Mouse (Mus musculus): ENCODE measurements around the gene Ctps2. TPM values are rescaled to one million over a fixed set of nuclear protein-coding genes. Genes with fewer than 3 reads are reported as not detected.
A peak's percentile ranks its signal among the peaks of the same experiment; 100 is the strongest.

Ctps2 gene
- polyA plus RNA-seq, 1 experiment from 2014 or later, result 83.8 TPM

DNA sequence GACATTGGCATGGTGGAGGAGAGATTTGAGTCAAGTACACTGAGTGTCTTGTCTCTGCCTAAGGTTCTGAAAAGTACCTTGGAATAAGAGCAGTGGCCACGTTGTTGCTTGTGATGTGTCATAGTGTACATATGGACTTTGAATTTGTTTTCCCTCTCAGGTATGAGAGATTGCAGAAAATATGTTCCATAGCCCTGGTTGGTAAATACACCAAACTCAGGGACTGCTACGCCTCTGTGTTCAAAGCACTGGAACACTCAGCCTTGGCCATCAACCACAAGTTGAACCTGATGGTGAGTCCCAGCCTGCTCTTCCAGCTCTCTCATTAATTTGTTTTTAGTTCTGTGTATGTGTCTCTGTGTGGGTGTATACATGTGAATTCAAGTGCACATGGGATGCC, 30.4 kb downstream of the Ctps2 start:
- 95% methylated on average over 2 of the region's 2 CpGs for WGBS
- Histone ChIP-seq H3K27ac (no peak overlapping the region), H3K36me3 (ENCODE audit: insufficient read depth, low read length) (no peaks in the 10 kb centered on the region), H3K9ac (ENCODE audit: low read depth, low read length) (no peak overlapping the region), H3K4me2 (ENCODE audit: low read length) (no peak overlapping the region), H3K4me1 (replicated peaks; ENCODE audit: insufficient read depth, low read length) (no peaks in the 10 kb centered on the region), H3K9me3 (replicated peaks; ENCODE audit: low read length) (no peaks in the 10 kb centered on the region), H3K4me3 (replicated peaks; ENCODE audit: low read depth, low read length) (no peak overlapping the region), H3K27me3 (ENCODE audit: insufficient read depth, low read length) (no peaks in the 10 kb centered on the region)
- ATAC-seq (replicated peaks; ENCODE audit: low FRiP score, low read depth) (no peak), DNase-seq (ENCODE audit: low spot score) (no peak)
- no peak for TF ChIP-seq CTCF (IDR thresholded peaks at IDR 0.05; ENCODE audit: low read depth)

DNA sequence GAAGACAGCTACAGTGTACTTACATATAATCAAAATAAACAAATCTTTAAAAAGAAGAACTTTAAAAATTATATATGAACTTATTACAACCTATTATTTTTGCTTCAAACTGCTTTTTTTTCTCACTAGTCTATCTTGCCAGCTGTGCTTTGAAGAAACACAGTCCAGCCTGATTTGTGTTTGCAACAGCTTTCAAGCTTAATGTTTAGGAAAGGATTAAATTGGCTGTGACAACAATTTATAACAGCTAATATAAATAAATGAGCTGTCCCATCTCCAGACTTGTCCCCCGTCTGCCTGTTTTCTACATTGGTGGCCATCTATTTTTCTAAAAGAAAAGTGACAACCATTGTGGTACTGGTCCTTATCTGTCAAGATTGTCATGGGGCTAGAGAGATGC, 41.0 kb downstream of the Ctps2 start:
- WGBS, result 68% methylated on average over 1 of the region's 1 CpGs
- Histone ChIP-seq H3K9ac (ENCODE audit: low read depth, low read length) (no peak overlapping the region), H3K4me3 (replicated peaks; ENCODE audit: low read depth, low read length) (no peak overlapping the region), H3K27me3 (ENCODE audit: insufficient read depth, low read length) (no peaks in the 10 kb centered on the region), H3K4me1 (replicated peaks; ENCODE audit: insufficient read depth, low read length) (no peaks in the 10 kb centered on the region), H3K36me3 (ENCODE audit: insufficient read depth, low read length) (no peaks in the 10 kb centered on the region), H3K9me3 (replicated peaks; ENCODE audit: low read length) (no peaks in the 10 kb centered on the region), H3K27ac (no peak overlapping the region), H3K4me2 (ENCODE audit: low read length) (no peak overlapping the region)
- no peak for ATAC-seq (replicated peaks; ENCODE audit: low FRiP score, low read depth)
- no peak for TF ChIP-seq CTCF (IDR thresholded peaks at IDR 0.05; ENCODE audit: low read depth)
- no peak for DNase-seq (ENCODE audit: low spot score)

DNA sequence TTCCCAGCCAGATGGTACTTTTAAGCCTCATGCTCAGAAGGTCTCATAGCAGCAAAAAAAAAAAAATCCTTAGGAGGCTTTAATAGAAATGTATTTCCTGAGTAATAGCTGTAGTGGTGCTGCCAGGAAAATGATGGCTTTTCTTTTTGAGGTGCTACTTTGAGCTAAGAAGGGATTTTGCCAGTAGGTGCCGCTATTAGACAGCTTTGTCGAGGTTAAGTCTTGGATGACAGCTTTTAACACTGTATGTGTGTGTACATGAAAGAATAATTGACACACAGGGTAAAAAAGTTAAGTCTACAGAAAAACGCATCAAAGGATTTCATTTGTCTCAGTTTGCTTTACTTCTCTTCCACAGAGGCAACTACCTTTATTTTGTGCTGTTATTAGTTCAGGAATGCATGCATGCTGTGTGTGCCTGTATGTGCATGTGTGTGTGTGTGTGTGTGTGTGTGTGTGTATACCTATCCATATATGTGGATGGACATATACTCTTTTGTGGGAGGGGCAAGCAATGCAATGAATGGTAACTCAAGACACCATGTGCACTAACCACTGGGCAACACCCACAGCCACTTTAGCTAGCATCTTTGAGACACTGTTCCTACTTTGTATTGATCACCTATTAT, 48.9 kb downstream of the Ctps2 start:
- DNase-seq (ENCODE audit: low spot score), result peak; percentile 57
- ATAC-seq (replicated peaks; ENCODE audit: low FRiP score, low read depth), result no peak
- Histone ChIP-seq H3K27ac (no peak overlapping the region), H3K9me3 (replicated peaks; ENCODE audit: low read length) (no peaks in the 10 kb centered on the region), H3K27me3 (ENCODE audit: insufficient read depth, low read length) (no peaks in the 10 kb centered on the region), H3K4me2 (ENCODE audit: low read length) (no peak overlapping the region), H3K4me3 (replicated peaks; ENCODE audit: low read depth, low read length) (no peak overlapping the region), H3K4me1 (replicated peaks; ENCODE audit: insufficient read depth, low read length) (no peaks in the 10 kb centered on the region), H3K9ac (ENCODE audit: low read depth, low read length) (no peak overlapping the region), H3K36me3 (ENCODE audit: insufficient read depth, low read length) (no peaks in the 10 kb centered on the region)
- peak; percentile 73 for TF ChIP-seq CTCF (IDR thresholded peaks at IDR 0.05; ENCODE audit: low read depth)
- 37% methylated on average over 3 of the region's 3 CpGs for WGBS

DNA sequence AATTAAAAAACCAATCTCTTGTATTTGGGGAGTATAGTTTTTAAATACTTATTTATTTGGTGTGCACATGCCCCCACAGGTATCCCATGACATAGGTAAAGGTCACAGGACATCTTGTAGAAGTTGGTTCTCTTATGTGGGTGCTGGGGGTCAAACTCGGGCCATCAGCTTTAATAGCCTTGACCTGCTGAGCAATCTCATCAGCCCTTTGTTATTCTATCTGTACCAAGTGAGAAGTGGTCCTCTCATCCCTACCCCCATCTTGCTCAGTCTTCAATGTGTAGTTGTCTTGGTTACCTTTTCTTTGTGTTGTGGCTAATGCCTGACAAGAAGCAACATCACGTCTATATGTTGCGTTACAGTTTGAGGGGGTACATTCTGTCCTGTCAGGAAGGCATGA, 56.9 kb downstream of the Ctps2 start:
- DNase-seq (ENCODE audit: low spot score) (no peak), ATAC-seq (replicated peaks; ENCODE audit: low FRiP score, low read depth) (no peak)
- Histone ChIP-seq H3K4me3 (replicated peaks; ENCODE audit: low read depth, low read length) (no peak overlapping the region), H3K27ac (no peak overlapping the region), H3K9me3 (replicated peaks; ENCODE audit: low read length) (no peaks in the 10 kb centered on the region), H3K4me1 (replicated peaks; ENCODE audit: insufficient read depth, low read length) (no peaks in the 10 kb centered on the region), H3K27me3 (ENCODE audit: insufficient read depth, low read length) (no peaks in the 10 kb centered on the region), H3K9ac (ENCODE audit: low read depth, low read length) (no peak overlapping the region), H3K4me2 (ENCODE audit: low read length) (no peak overlapping the region), H3K36me3 (ENCODE audit: insufficient read depth, low read length) (no peaks in the 10 kb centered on the region)
- WGBS, result 72% methylated on average over 3 of the region's 3 CpGs
- TF ChIP-seq CTCF (IDR thresholded peaks at IDR 0.05; ENCODE audit: low read depth), result no peak

DNA sequence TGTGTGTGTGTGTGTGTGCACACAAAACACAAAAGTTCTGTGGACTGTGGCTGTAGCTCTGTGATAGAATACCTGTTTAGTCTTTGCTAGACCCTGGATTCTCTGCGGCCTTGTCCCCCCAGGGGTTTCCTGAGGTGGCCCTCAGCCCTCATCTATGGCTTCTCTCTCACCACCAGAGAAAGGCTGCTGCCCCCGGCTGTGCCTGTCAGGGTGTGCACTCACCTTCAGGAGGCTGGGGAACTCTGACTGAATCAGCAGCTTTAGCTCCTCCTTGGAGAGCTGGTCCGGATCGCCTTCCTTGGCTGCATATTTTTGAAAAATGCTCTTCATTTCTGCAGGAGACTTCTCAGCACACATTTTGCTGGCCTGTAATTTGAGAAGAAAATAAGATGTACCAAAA, 62.8 kb downstream of the Ctps2 start:
- no peak for DNase-seq (ENCODE audit: low spot score)
- no peak for TF ChIP-seq CTCF (IDR thresholded peaks at IDR 0.05; ENCODE audit: low read depth)
- no peaks in the 10 kb centered on the region for H3K27me3 ChIP-seq (ENCODE audit: insufficient read depth, low read length)
- no peak overlapping the region for H3K4me3 ChIP-seq (replicated peaks; ENCODE audit: low read depth, low read length)
- H3K27ac ChIP-seq, result peak overlapping the region; percentile 47; the same call in 1 of the 2 replicates
- WGBS, result 56% methylated on average over 4 of the region's 4 CpGs
- H3K9me3 ChIP-seq (replicated peaks; ENCODE audit: low read length), result no peaks in the 10 kb centered on the region
- no peaks in the 10 kb centered on the region for H3K36me3 ChIP-seq (ENCODE audit: insufficient read depth, low read length)
- no peak overlapping the region for H3K9ac ChIP-seq (ENCODE audit: low read depth, low read length)
- H3K4me2 ChIP-seq (ENCODE audit: low read length), result no peak overlapping the region
- no peaks in the 10 kb centered on the region for H3K4me1 ChIP-seq (replicated peaks; ENCODE audit: insufficient read depth, low read length)
- ATAC-seq (replicated peaks; ENCODE audit: low FRiP score, low read depth), result no peak

DNA sequence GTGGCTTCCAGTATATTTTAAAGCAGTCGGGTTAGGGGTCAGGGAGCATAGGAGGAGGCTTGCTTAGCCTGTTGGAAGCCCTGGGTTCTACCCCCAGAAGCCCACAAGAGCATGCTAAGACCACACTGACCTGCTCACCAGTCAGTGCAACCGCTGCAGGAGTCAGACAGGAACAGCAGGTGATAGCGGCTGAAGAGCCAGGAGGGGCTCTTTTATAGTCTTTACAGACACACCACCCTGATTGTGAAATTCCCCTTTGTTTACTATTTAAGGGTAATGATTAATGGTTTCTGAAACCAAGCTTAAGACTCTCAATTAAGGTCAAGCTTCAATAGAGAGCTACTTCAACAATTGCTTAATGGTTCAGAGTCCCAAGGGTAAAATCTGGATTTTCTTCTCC, 63.3 kb downstream of the Ctps2 start, which contains the start of gene S100g:
Gene S100g, minus strand, starts transcription at position 217 of the 400 bp plus-strand sequence.
- no peaks in the 10 kb centered on the region for H3K4me1 ChIP-seq (replicated peaks; ENCODE audit: insufficient read depth, low read length)
- H3K4me3 ChIP-seq (replicated peaks; ENCODE audit: low read depth, low read length), result no peak within 1 kb of the TSS
- H3K4me2 ChIP-seq (ENCODE audit: low read length), result no peak within 1 kb of the TSS
- no peak for TF ChIP-seq CTCF (IDR thresholded peaks at IDR 0.05; ENCODE audit: low read depth)
- H3K27me3 ChIP-seq (ENCODE audit: insufficient read depth, low read length), result no peaks in the 10 kb centered on the region
- H3K9me3 ChIP-seq (replicated peaks; ENCODE audit: low read length), result no peaks in the 10 kb centered on the region
- no peaks in the 10 kb centered on the region for H3K36me3 ChIP-seq (ENCODE audit: insufficient read depth, low read length)
- peak within 1 kb of the TSS; percentile 47 for H3K27ac ChIP-seq
- DNase-seq (ENCODE audit: low spot score) (peak; percentile 15), ATAC-seq (replicated peaks; ENCODE audit: low FRiP score, low read depth) (peak; percentile 65; the same call in 1 of the 2 replicates)
- no peak within 1 kb of the TSS for H3K9ac ChIP-seq (ENCODE audit: low read depth, low read length)
- WGBS, result 45% methylated on average over 3 of the region's 3 CpGs

DNA sequence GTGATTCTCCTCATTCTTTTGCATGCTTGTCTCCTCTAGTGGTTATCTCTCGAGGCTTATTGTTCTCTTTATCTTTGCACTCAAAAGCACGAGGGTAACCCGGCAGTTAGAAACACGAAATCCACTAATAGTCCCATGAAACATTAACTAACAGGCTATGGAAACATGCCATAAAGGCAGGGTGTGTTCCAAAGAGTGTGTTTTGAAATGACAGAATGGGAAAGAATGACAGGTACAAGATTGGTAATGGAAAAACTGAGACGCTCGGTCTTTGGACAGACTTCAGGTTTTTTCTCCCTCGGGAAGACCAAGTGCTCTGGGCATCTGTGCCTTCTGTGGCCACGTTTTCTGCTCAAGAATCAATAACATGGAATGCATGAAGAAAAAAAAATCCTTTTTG, 66.4 kb downstream of the Ctps2 start:
- no peak overlapping the region for H3K9ac ChIP-seq (ENCODE audit: low read depth, low read length)
- no peak for TF ChIP-seq CTCF (IDR thresholded peaks at IDR 0.05; ENCODE audit: low read depth)
- DNase-seq (ENCODE audit: low spot score) (no peak), ATAC-seq (replicated peaks; ENCODE audit: low FRiP score, low read depth) (no peak)
- 69% methylated on average over 8 of the region's 8 CpGs for WGBS
- no peaks in the 10 kb centered on the region for H3K9me3 ChIP-seq (replicated peaks; ENCODE audit: low read length)
- no peaks in the 10 kb centered on the region for H3K36me3 ChIP-seq (ENCODE audit: insufficient read depth, low read length)
- no peaks in the 10 kb centered on the region for H3K4me1 ChIP-seq (replicated peaks; ENCODE audit: insufficient read depth, low read length)
- H3K4me2 ChIP-seq (ENCODE audit: low read length), result no peak overlapping the region
- no peak overlapping the region for H3K27ac ChIP-seq
- no peak overlapping the region for H3K4me3 ChIP-seq (replicated peaks; ENCODE audit: low read depth, low read length)
- H3K27me3 ChIP-seq (ENCODE audit: insufficient read depth, low read length), result no peaks in the 10 kb centered on the region

Data from kidney, postnatal 0 days (tissue).